Mouse (Mus musculus) cerebellum, adult 11 months (tissue): ENCODE results near the gene Dlg4.
A peak's percentile ranks its signal among the peaks of the same experiment; 100 is the strongest.
"Not testable (repeated sequence)": the region's sequence is repeated elsewhere in the genome, so short reads cannot be mapped to it uniquely, and the experiment has no call there.

Experiments used
- DNase-seq: peaks from one replicate; pipeline ENCODE4 v3.0.0; 2022

The Dlg4 gene

GRCm38 (mm10) chr11:69997070-69997509 is 19.7 kb upstream of the Dlg4 start:
- peak; percentile 75 for DNase-seq

GRCm38 (mm10) chr11:69998567-69999491 is 17.9 kb upstream of the Dlg4 start:
- no peak for DNase-seq

GRCm38 (mm10) chr11:69999666-70000065 is 17.1 kb upstream of the Dlg4 start:
- DNase-seq: no peak

- peak; percentile 85 for DNase-seq
Measured at GRCm38 (mm10) chr11:70000396-70000898, 16.3 kb upstream of the Dlg4 start, which contains the start of gene Dvl2. Gene Dvl2, plus strand, starts transcription at chr11:70000595.

- DNase-seq: no peak
Measured at GRCm38 (mm10) chr11:70001159-70001558, 15.6 kb upstream of the Dlg4 start.

- no peak for DNase-seq
Measured at GRCm38 (mm10) chr11:70001865-70002264, 14.9 kb upstream of the Dlg4 start.

GRCm38 (mm10) chr11:70002471-70002870 is 14.3 kb upstream of the Dlg4 start:
- DNase-seq: no peak

- DNase-seq: no peak
Measured at GRCm38 (mm10) chr11:70005521-70005920, 11.2 kb upstream of the Dlg4 start.

- DNase-seq: no peak
Measured at GRCm38 (mm10) chr11:70010033-70010432, 6.7 kb upstream of the Dlg4 start.

GRCm38 (mm10) chr11:70010548-70010947 is 6.2 kb upstream of the Dlg4 start:
- DNase-seq: no peak

- no peak for DNase-seq
Measured at GRCm38 (mm10) chr11:70010961-70011360, 5.8 kb upstream of the Dlg4 start.

- no peak for DNase-seq
Measured at GRCm38 (mm10) chr11:70012931-70013330, 3.8 kb upstream of the Dlg4 start.

GRCm38 (mm10) chr11:70013408-70013807 is 3.3 kb upstream of the Dlg4 start:
- no peak for DNase-seq

- no peak for DNase-seq
Measured at GRCm38 (mm10) chr11:70014051-70014450, 2.7 kb upstream of the Dlg4 start.

GRCm38 (mm10) chr11:70014880-70015558 is 1.7 kb upstream of the Dlg4 start, which contains the start of gene Acadvl:
Gene Acadvl, minus strand, starts transcription at chr11:70015411.
- peak; percentile 85 for DNase-seq

- DNase-seq: no peak
Measured at GRCm38 (mm10) chr11:70015677-70016076, 1.1 kb upstream of the Dlg4 start.

- not testable (repeated sequence) for DNase-seq
Measured at GRCm38 (mm10) chr11:70016177-70016576, 565 bp upstream of the Dlg4 start.

- no peak for DNase-seq
Measured at GRCm38 (mm10) chr11:70017199-70017767, 541 bp downstream of the Dlg4 start.

GRCm38 (mm10) chr11:70018131-70018990 is 1.6 kb downstream of the Dlg4 start:
- DNase-seq: peak; percentile 73

- DNase-seq: no peak
Measured at GRCm38 (mm10) chr11:70019495-70020021, 2.8 kb downstream of the Dlg4 start.

- DNase-seq: no peak
Measured at GRCm38 (mm10) chr11:70020022-70020631, 3.4 kb downstream of the Dlg4 start.
